Mouse (Mus musculus) ES-E14 (cell line): ENCODE results near the gene Apc2. TPM values are rescaled to one million over a fixed set of nuclear protein-coding genes. Genes with fewer than 3 reads are reported as not detected.

ENCODE experiments used
- DNase-seq: peaks from one replicate; pipeline ENCODE4 v3.0.0-alpha.2; 2013; ENCODE audit warnings: low read depth, low spot score
- H3K27ac ChIP-seq: 2 replicates; pipeline ENCODE4 v1.5.1; 2012; ENCODE audit warnings: low read depth, mild to moderate bottlenecking, low read length, moderate library complexity, mixed read lengths; ENCODE audit not compliant: poor library complexity, insufficient read depth, severe bottlenecking
- H3K36me3 ChIP-seq: 2 replicates; pipeline ENCODE4 v1.6.1; 2012; ENCODE audit warnings: mild to moderate bottlenecking, low read length, moderate library complexity, mixed read lengths; ENCODE audit not compliant: control insufficient read depth, poor library complexity, insufficient read depth, severe bottlenecking
- H3K4me1 ChIP-seq, 2 experiments: fragments of 150-350 bp in 1 of 2; sonication (generic) in 1 of 2; 2 replicates each; pipeline ENCODE4 v1.6.1; 2012; ENCODE audit warnings: low read length in 2 of 2, mild to moderate bottlenecking in 1 of 2, mixed read lengths in 1 of 2; ENCODE audit not compliant: control insufficient read depth in 2 of 2, insufficient read depth in 2 of 2, poor library complexity in 1 of 2
- H3K4me3 ChIP-seq, 2 experiments: fragments of 150-350 bp in 1 of 2; sonication (generic) in 1 of 2; 2 replicates each; pipeline ENCODE4 v1.5.1; 2012; ENCODE audit warnings: low read length in 2 of 2, low read depth in 1 of 2, mild to moderate bottlenecking in 1 of 2, mixed read lengths in 1 of 2; ENCODE audit not compliant: insufficient read depth in 1 of 2, poor library complexity in 1 of 2, severe bottlenecking in 1 of 2
- H3K9ac ChIP-seq: 2 replicates; pipeline ENCODE4 v1.6.1; 2012; ENCODE audit warnings: low read depth, mild to moderate bottlenecking, low read length, mixed read lengths; ENCODE audit not compliant: poor library complexity, insufficient read depth, severe bottlenecking
- H3K9me3 ChIP-seq: fragments of 150-350 bp; sonication (generic); 2 replicates; pipeline ENCODE4 v1.6.1; 2012; ENCODE audit warnings: low read depth, mild to moderate bottlenecking, low read length; ENCODE audit not compliant: control insufficient read depth, insufficient read depth
- CHD2 ChIP-seq: IDR thresholded peaks from 2 replicates; pipeline ENCODE4 v1.6.1; 2014; ENCODE audit warnings: mild to moderate bottlenecking, low read depth, low read length, inconsistent platforms
- HCFC1 ChIP-seq: IDR thresholded peaks from 2 replicates; pipeline ENCODE4 v1.6.1; 2012; ENCODE audit warnings: low read length, inconsistent platforms, borderline replicate concordance; ENCODE audit not compliant: insufficient read depth
- MAFK ChIP-seq: IDR thresholded peaks from 2 replicates; pipeline ENCODE4 v1.6.1; 2014; ENCODE audit warnings: mild to moderate bottlenecking, low read depth, low read length, inconsistent platforms; ENCODE audit not compliant: insufficient read depth
- ZC3H11A ChIP-seq: IDR thresholded peaks from 2 replicates; pipeline ENCODE4 v1.6.1; 2012; ENCODE audit warnings: low read depth, mild to moderate bottlenecking, inconsistent platforms, low read length, borderline replicate concordance
- ZNF384 ChIP-seq: IDR thresholded peaks from 2 replicates; pipeline ENCODE4 v1.6.1; 2012; ENCODE audit warnings: low read depth, low read length, inconsistent platforms
- in situ Hi-C, 2 experiments: fragments of 600-800 bp; cut with MboI; formaldehyde crosslinking; loops; one replicate each; pipeline ENCODE4 v1.15.1; 2025; ENCODE audit warnings: low sequenced_read_pairs in 2 of 2, inconsistent platforms in 1 of 2; ENCODE audit not compliant: unreplicated experiment in 2 of 2
- total RNA-seq: library from RNA; depleted of rRNA; stranded (reverse); fragments of 300-350 nt; gene quantifications from 2 replicates; pipeline ENCODE4 v1.2.3, GENCODE M21; 2012

Gene Apc2
- total RNA-seq, 1 experiment, result 4.6 TPM

DNA sequence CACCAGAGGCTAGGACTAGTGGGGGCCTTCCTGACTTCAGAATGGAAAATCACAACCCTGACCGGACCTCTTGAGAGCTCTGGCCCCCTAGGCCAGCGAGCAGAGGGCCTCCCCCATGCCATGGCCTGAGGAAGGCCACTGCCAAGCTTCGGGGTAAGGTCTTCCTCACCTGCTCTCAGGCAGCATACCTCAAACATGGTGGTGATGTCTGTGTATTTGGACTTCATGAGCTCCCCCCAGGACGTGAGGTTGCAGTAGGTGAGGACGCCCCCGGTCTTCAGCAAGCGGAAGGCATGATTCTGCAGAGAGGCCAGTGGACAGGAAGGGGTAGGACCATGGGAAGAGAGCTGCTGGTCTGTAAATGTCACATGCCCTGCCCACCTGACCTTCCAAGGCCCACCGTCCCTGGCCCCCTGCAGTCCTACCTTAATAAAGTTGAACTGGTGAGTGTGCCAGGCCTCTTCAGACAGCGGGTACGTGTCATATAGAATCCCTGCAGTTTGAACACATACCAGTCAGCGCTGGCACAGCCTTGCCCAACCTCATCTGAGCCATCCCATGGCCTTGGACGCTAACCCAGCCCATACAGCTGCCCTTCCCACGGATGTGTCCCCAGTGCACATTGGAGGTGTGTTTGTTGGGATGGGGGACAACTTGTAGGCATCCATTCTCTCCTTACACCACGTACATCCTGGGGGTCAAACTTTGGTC, 36.9 kb upstream of the Apc2 start:
- no peak for DNase-seq
- Histone ChIP-seq H3K27ac (no peak overlapping the region), H3K4me1 (peaks cover 0 to 14% of the 10 kb centered on the region in 2 experiments; a peak in 2 of 4 replicates), H3K9ac (no peak overlapping the region), H3K4me3 (no peak overlapping the region), H3K36me3 (peaks cover 46% of the 10 kb centered on the region), H3K9me3 (no peaks in the 10 kb centered on the region)
- in situ Hi-C loops, result no loop called here
- no peak for TF ChIP-seq CHD2
- TF ChIP-seq MAFK, result no peak
- TF ChIP-seq ZC3H11A, result no peak
- TF ChIP-seq HCFC1, result no peak
- no peak for TF ChIP-seq ZNF384

DNA sequence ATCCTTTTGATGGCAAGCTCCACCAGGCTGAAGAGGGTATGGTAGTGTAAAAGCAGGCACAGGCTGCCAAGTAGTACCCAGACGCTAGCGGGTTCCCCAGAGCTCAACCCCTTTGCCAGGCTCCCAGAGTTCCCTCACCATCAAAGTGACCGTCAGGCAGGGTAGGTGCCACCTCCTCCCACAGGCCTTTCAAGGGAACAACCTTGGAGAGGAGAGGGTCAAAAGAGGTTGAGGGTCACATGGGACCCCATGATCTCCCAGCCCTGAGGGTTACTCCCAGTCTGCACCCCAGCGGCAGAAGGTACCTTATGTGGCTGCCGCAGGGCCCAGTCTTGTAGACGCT, 36.3 kb upstream of the Apc2 start:
- TF ChIP-seq ZNF384 (no peak), MAFK (no peak), HCFC1 (no peak), CHD2 (no peak), ZC3H11A (no peak)
- no peak overlapping the region for H3K27ac ChIP-seq
- H3K4me1 ChIP-seq, result peaks cover 0 to 15% of the 10 kb centered on the region in 2 experiments; a peak in 2 of 4 replicates
- in situ Hi-C loops, result no loop called here
- peaks cover 41% of the 10 kb centered on the region for H3K36me3 ChIP-seq
- H3K4me3 ChIP-seq, result no peak overlapping the region
- no peak for DNase-seq
- H3K9me3 ChIP-seq, result no peaks in the 10 kb centered on the region
- no peak overlapping the region for H3K9ac ChIP-seq

DNA sequence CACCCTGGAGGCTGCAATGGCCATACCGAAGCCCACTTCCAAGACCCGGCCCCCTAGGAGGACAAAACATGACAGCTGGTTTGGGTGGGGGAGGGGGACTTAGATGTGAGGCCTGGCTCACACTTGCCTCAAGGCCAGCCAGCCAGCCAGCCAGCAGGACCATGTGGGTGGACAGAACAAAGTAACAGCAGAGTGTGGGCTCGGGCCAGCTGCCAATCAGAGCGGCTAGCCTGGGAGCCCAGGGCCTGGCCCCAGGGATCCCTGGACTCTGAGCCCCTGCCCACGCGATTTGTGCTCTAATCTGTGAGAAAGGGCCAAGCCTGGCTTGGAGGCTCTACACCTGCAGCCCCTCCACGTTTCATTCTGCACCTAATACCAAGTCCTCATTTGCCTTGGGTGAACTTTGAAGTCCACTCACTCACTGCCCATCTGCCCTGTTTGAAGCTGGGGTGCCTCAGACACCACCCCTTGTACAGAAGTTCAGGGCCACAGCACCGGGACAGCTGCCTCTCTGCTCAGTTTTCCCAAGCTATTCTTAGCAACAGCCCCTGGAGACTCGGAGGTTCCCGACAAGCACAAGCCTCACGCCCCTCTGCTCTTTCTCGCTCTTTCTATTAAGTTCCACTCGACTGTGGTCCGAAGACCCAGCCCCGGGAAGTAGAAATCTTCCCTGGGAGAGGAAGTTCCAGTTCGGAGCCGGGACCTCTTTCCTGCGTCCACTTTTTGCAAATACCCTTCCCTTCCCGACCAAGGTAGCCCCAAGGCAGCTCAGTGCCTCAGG, 35.7 kb upstream of the Apc2 start:
- in situ Hi-C loops, result no loop called here
- H3K4me1 ChIP-seq, result peaks cover 0 to 11% of the 10 kb centered on the region in 2 experiments; a peak in 2 of 4 replicates
- no peak for DNase-seq

DNA sequence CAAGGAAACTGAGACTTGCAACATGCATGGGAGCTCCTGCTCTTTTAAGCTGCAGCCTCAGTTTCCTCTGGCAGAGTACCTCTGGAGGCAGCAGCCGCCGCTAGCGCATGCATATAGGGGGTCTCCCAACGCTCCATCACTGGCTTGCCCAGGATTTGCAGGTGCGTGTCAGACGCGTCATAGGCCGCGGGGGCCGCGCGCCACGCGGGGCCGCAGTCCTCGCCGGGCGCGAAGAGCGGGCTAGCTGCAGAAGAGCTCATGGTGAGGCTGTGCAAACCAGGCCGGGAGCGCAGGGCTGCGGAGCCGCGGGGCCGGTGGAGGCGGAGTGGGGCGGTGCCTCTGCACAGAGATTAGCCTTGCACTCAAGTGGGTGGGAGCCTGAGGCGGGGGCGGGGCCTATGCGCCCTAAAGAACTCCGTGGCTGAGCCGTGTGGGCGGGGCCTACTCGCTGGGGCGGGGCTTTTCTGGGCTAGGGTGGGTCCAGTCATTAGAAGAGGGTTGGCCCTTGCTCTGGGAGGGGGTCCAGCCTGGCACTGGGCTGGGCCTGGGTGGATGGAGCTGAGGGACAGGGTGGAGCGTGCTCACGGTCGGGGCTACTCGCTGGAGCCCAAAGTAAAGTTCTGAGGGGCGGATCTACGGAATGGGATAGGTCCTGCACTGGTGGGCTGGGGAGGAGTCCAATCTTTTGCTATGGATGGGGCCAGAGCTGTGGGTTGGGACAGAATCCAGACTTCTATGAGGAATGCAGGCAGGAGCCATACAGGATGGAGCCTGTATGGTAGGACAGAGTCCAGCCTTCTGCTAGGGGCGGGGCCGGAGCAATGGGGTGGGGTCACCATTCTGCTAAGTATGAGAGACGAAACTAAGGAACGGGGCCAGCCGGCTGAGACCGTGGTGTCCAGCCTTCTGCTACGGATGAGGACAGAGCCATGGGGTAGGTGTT, 34.9 kb upstream of the Apc2 start, which contains the start of the genes Gamt and Dazap1:
TSS of gene Gamt (minus strand) at position 371 of the 943 bp plus-strand sequence.
TSS of gene Dazap1 (plus strand) at position 845 of the 943 bp plus-strand sequence.
- TF ChIP-seq CHD2, result no peak
- no peak for TF ChIP-seq MAFK
- Histone ChIP-seq H3K27ac (peak within 1 kb of the TSS; percentile 65; the same call in 1 of the 2 replicates), H3K9ac (peak within 1 kb of the TSS; percentile 83; the same call in 1 of the 2 replicates), H3K4me1 (peaks cover 0 to 6% of the 10 kb centered on the region in 2 experiments; a peak in 1 of 4 replicates), H3K36me3 (peaks cover 27% of the 10 kb centered on the region; the same call in 1 of the 2 replicates), H3K4me3 (peak within 1 kb of the TSS; percentile 68 to 86), H3K9me3 (no peaks in the 10 kb centered on the region)
- peak; percentile 98 for DNase-seq
- in situ Hi-C loops, result no loop called here

More for the DNA sequence above, 35.7 kb upstream of the Apc2 start:
- H3K36me3 ChIP-seq, result peaks cover 35% of the 10 kb centered on the region
- peak overlapping the region; percentile 9; the same call in 1 of the 2 replicates for H3K9ac ChIP-seq
- peak overlapping the region; percentile 61 to 86 for H3K4me3 ChIP-seq
- H3K27ac ChIP-seq, result no peak overlapping the region
- no peak for TF ChIP-seq MAFK
- no peak for TF ChIP-seq CHD2
- no peak for TF ChIP-seq ZNF384
- TF ChIP-seq ZC3H11A, result no peak
- TF ChIP-seq HCFC1, result no peak
- no peaks in the 10 kb centered on the region for H3K9me3 ChIP-seq
